Mouse (Mus musculus) heart, postnatal 0 days (tissue): ENCODE measurements around the gene Prdm16.

Experiments
- CTCF ChIP-seq: IDR thresholded peaks from 2 replicates; pipeline ENCODE4 v1.5.1; 2016; ENCODE audit warnings: antibody characterized with exemption, control low read depth, low read depth
- EP300 ChIP-seq: IDR thresholded peaks from 2 replicates; pipeline ENCODE4 v1.6.1; 2016; ENCODE audit warnings: antibody characterized with exemption, low read depth

GRCm38 (mm10) chr4:154596805-154597204 is 39.9 kb downstream of the Prdm16 start:
- TF ChIP-seq CTCF (no peak), EP300 (no peak)
